Mouse (Mus musculus): ENCODE data around the gene Uso1.
"Not testable (repeated sequence)": the region's sequence is repeated elsewhere in the genome, so short reads cannot be mapped to it uniquely, and the experiment has no call there.

The Uso1 gene

GRCm38 (mm10) chr5:92127141-92127625, 10.6 kb upstream of the Uso1 start:
- DNase-seq (ENCODE audit: low read depth, low spot score): peak; percentile 94

DNA sequence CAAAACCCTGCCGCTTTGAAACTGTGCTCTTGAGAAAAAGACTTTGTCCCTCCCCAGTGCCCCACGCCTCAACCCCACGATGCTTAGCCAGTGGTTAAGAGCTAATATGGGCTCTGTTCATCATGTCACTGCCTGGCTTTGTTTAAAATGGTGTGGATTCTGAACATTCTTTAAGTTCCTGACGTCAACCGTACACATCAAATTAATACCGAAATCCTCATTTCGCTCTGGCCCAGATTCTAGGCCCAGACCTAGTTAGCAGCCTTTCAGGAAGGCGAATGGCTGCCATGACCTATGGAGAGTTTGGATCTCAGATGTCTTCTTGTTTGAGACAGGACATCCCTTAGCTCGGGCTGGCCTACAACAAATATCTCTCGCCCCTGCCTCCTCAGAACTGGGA, 10.0 kb upstream of the Uso1 start:
- DNase-seq (ENCODE audit: low read depth, low spot score): no peak

DNA sequence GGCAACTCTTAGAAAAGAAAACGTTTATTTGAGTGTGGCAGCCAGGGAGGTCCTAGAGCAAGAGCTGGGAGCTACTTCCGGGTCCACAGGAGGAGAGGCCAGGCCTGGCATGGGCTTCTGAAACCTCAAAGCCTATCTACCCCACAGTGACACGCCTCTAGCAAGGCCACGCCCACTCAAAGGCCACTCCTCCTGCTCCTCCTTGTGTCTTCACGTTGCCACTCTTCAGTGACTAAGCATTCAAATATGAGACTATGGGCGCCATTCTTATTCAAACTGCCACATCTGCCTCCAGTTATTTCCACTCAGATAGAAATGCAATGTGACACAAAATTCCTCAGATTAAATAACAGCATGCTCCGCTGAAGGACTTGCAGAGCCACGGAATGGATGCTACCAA, 9.2 kb upstream of the Uso1 start:
- peak; percentile 100 for DNase-seq (ENCODE audit: low read depth, low spot score)

DNA sequence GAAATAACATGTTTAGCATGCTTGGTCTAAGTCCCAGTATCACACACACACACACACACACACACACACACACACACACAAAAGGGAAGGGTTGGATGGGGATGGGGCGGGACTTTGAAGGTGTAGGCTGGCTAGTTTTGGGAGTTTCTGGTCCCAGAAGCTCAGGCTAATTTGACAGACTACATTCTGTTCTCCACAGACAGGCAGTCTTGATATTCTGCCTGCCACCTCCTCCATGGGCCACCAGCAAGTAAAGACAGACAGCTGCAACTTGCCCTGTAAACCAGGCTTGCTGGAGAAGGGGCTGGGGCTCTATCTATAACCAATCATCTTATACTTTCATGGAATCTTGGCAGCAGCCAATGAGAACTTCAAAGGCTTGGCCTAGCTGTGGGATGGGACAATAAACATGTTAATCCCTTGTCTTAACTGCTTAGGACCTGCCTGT, 8.4 kb upstream of the Uso1 start:
- peak; percentile 42 for DNase-seq (ENCODE audit: low read depth, low spot score)

DNA sequence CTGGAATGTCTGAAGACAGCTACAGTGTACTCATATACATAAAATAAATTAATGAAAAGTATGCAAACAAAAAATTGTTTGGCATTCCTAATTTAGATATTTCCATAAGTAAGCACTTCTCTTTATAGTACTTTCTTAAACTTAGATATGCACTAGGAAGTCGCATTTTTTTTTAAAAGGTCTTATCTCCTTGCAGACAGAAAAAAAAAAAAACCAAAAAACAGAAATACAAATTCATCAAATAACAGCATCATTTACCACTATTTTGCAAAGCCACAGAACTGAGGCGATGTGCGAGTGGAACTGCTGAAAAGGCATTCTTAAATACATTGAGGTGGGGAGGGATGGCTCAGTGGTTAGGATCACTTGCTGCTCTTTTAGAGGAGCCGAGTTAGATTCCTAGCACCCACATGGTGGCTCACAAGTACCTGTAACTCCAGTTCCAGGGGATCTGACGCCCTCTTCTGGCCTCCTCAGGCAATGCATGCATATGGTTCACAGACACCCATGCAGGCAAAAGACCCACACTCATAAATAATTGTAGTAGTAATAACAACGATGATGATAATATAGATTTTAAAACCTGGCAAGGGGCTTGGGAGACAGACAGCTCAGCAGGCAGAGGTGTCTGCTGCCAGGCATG, 7.6 kb upstream of the Uso1 start:
- no peak for DNase-seq (ENCODE audit: low read depth, low spot score)

- no peak for DNase-seq (ENCODE audit: low read depth, low spot score)
Measured at GRCm38 (mm10) chr5:92132127-92132526, 5.6 kb upstream of the Uso1 start.

GRCm38 (mm10) chr5:92133006-92133405, 4.7 kb upstream of the Uso1 start:
- not testable (repeated sequence) for DNase-seq (ENCODE audit: low read depth, low spot score)

GRCm38 (mm10) chr5:92134934-92135333, 2.8 kb upstream of the Uso1 start:
- no peak for DNase-seq (ENCODE audit: low read depth, low spot score)

GRCm38 (mm10) chr5:92136536-92137238, 1.1 kb upstream of the Uso1 start:
- peak; percentile 43 for DNase-seq (ENCODE audit: low read depth, low spot score)

DNA sequence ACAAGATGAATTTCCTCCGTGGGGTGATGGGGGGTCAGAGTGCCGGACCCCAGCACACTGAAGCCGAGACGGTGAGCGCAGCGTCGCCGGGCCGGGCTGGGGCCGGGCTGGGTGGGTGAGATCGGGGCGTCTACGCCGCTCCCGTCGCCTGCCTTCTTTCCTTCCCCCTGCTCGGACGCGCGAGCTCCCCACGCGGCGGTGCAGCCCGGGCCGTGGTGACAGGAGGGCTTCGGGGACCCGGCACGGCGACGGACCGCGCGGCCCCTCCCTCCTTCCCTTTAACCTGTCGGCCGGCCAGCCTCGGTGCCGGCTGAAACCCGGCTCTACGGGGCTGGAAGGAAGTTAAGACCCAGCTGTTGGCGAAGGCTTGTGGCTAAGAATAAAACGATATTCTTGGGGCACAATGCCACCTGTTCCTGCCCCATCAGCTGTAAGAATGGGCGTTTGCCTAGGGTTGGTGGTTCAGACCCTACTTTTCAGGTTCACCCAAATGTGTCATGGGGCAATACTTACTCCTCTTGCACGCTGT, 419 bp downstream of the Uso1 start:
- DNase-seq (ENCODE audit: low read depth, low spot score): peak; percentile 54

- DNase-seq (ENCODE audit: low read depth, low spot score): no peak
Measured at GRCm38 (mm10) chr5:92139191-92139590, 1.5 kb downstream of the Uso1 start.

GRCm38 (mm10) chr5:92141696-92142095, 4.0 kb downstream of the Uso1 start:
- DNase-seq (ENCODE audit: low read depth, low spot score): no peak

- no peak for DNase-seq (ENCODE audit: low read depth, low spot score)
Measured at GRCm38 (mm10) chr5:92142481-92142880, 4.7 kb downstream of the Uso1 start.

- no peak for DNase-seq (ENCODE audit: low read depth, low spot score)
Measured at GRCm38 (mm10) chr5:92143665-92144064, 5.9 kb downstream of the Uso1 start.

DNA sequence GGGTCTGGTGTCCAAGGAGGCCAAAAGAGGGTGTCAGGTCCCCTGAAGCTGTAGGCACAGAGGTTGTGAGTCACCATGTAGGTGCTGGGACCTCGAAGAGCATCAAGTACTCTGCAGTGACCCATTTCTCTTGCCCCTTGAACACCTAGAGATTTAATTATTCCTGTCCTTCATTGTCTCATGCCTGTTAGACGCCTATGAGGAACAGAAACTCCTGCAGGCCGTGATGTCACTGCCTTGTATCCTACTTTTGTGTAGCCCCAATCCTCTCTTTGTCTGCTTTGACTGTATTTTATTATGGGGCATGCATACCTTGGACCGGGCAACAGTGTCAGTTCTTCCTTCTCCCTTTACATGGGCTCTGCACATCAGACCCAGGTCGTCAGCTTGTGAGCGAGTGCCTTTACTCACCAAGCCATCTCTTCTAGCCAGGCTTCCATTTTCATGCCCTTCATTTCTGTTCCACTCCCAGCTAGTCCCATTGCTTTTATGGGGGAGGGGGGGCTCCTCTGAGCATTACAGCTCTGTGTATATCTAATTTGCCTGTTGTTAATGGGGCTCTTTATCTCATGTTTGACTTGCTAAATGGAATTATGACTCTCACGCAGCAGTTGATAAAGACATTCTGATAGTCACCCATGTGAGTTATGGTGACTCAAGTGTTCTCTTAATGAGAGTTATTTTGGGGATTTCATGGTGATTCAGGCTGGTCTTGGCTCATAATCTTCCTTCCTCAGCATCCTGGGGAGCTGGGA, 7.4 kb downstream of the Uso1 start:
- DNase-seq (ENCODE audit: low read depth, low spot score): peak; percentile 32

GRCm38 (mm10) chr5:92148248-92148647, 10.5 kb downstream of the Uso1 start:
- DNase-seq (ENCODE audit: low read depth, low spot score): no peak

GRCm38 (mm10) chr5:92149330-92149982, 11.7 kb downstream of the Uso1 start:
- no peak for DNase-seq (ENCODE audit: low read depth, low spot score)

- DNase-seq (ENCODE audit: low read depth, low spot score): no peak
Measured at GRCm38 (mm10) chr5:92154861-92155260, 17.1 kb downstream of the Uso1 start.

DNA sequence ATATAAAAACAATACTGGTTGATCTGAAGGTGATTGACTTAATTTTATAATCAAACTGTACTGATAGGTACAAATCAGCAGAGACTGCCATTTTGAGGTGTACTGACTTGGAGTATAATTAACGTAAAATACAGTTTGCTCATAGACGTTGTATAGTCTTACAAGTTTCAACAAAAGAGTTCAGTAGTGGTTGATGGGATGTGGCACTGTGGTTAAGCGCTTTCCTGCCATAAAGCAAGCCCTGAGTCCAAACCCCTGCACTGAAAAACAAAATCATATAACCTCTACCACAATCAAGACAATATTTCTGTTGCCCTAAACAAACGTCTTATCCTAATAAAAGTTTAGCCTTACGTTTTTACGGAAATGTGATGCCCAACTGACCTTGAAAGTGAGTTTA, 28.2 kb downstream of the Uso1 start:
- no peak for DNase-seq (ENCODE audit: low read depth, low spot score)

DNA sequence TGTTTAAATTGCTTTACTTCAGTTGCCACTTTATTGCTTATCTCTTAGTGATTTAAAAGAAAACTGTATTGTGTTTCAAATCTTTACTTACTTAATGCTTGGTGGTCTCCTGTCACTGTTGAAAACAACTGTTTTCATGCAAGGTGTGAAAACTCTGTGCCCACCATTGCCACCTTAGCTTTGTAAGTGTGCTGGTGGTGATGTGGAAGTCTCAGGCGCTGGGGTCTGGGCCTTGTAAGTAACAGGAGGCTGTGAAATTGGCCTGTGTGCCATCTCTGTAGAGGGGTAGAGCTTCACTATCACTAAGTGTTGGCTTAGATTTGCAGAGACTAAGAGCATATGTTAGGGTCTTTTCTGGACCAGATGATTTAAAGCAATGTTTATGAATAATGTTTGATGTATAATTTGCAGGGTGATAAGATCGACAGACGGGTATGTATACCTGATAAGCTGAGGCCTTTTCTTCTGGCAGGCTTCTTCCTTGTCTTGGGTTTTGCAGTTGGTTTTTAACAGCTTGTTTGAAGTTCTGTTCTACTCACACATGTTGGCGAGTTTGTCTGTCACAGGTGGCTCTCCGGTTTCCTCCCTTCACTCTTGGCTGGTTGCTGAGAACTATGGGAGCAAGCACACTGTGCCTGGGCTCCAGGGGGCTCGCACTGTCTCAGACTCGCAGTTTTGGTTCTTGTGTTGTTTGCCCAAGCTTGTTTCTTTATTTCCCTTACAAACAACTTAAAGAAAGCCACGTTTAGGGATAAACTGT, 45.5 kb downstream of the Uso1 start:
- DNase-seq (ENCODE audit: low read depth, low spot score): no peak

All from 3T3-L1 (cell line).